Mouse (Mus musculus) gastrocnemius, postnatal 25 days (tissue): ENCODE measurements at regions not wholly inside any gene's neighbourhood (a gene's known extent, or its start where the extent isn't known, plus 50 kb on each side); places are given as distances from the start of the nearest gene placed in this dataset.

Source experiments
- DNase-seq: peaks from one replicate; pipeline ENCODE4 v3.0.0; 2022

DNA sequence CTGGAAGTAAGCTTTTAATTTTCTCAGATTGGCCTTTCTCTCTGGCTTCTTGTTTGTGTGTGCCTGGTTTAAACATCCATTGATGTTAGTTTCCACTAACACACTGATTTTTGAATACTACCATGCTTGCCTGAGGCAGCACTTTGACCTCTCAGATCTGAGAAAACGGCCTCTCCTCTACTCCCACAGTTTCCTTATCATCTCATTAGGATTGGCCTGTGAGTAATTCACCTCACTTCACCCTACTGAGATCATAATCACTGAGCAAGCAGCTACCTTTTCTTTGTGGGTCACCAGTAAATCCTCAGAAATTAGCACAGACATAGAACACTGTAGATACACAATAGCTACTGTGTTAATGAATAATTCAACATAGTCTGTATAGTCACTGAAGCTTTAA is 74.5 kb upstream of the Far2 start:
- DNase-seq: no peak

DNA sequence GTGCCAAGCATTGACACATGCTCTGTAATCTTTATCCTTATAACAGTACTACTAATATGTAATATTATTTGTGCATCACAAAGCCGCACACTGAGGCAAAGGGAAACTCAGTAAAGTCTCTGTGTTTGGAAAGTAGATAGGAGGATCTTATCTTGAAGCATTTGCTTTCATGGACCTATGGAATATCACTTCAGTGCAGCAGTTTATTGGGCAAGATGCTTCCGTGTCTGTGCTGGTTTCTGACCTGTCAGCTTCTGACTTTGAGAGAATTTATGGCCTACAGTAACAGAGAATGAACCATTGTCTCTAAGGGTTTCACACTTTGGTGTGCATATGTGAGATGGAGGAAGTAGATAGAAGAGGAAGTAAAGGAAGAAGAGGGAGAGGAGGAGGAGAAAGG is 74.0 kb upstream of the Far2 start:
- no peak for DNase-seq

GRCm38 (mm10) chr6:147975917-147976316 is 71.1 kb upstream of the Far2 start:
- no peak for DNase-seq

DNA sequence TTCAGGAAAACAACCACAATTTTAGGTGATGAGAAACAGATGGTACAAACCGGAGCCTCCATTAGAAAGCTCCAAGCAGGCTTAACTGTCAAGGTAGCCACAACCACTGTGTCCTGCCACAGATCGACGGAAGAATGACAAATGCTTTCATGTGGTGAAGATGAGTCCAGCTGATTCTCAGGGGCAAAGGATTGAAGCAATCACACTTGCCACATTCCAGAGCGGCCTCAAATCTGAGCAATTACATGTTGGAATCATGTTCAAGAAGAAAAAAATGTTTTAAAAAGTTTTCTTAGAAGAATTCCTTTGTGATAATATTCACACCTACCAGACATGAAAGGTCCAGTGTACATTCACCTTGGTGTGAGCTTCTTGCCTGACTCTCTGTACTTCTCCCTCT is 57.7 kb upstream of the Far2 start:
- DNase-seq: no peak
